Mouse (Mus musculus) bone marrow, adult 2 months (tissue): ENCODE data around the gene 1700012B07Rik.

Experiments
- CTCF ChIP-seq: fragments of 200-500 bp; IDR thresholded peaks from 2 replicates; pipeline ENCODE4 v1.5.1; 2011; ENCODE audit warnings: low read length, control low read depth; ENCODE audit not compliant: control insufficient read depth, insufficient read depth
- POLR2A ChIP-seq: fragments of 200-500 bp; IDR thresholded peaks from 2 replicates; pipeline ENCODE4 v1.6.1; 2011; ENCODE audit warnings: low read depth, mild to moderate bottlenecking, control low read depth, low read length, borderline replicate concordance; ENCODE audit not compliant: control insufficient read depth

GRCm38 (mm10) chr11:109827946-109828345 is at the start of gene 1700012B07Rik:
- no peak for TF ChIP-seq CTCF
- TF ChIP-seq POLR2A: no peak
